Mouse (Mus musculus): ENCODE results near the gene Tacc2.

DNA sequence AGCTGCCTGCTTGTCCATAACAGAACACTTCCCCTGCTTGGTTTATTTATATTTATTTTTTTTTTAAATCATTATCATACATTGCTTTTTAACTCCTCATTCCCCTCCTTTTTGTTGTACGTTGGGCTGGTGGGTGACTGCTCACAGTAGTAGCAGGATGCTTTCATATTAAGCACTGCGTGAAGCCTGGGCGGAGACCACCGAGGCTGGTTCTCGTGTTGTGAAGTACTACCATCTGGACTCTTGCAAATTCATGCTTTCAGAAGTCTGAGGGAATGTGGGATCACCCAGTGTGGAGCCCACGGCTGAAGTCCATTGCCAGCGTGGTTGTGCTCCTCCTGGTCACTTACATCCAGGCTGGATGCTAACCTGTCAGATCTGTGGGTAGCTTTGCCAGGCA, 154.6 kb downstream of the Tacc2 start:
- TF ChIP-seq POLR2A (IDR thresholded peaks at IDR 0.05; ENCODE audit: borderline replicate concordance, insufficient read depth, low read length) (no peak), CTCF (IDR thresholded peaks at IDR 0.05; ENCODE audit: borderline replicate concordance, insufficient read depth, low read depth, low read length) (no peak)
